Mouse (Mus musculus): ENCODE results near the gene Ptgr1.

The Ptgr1 gene

DNA sequence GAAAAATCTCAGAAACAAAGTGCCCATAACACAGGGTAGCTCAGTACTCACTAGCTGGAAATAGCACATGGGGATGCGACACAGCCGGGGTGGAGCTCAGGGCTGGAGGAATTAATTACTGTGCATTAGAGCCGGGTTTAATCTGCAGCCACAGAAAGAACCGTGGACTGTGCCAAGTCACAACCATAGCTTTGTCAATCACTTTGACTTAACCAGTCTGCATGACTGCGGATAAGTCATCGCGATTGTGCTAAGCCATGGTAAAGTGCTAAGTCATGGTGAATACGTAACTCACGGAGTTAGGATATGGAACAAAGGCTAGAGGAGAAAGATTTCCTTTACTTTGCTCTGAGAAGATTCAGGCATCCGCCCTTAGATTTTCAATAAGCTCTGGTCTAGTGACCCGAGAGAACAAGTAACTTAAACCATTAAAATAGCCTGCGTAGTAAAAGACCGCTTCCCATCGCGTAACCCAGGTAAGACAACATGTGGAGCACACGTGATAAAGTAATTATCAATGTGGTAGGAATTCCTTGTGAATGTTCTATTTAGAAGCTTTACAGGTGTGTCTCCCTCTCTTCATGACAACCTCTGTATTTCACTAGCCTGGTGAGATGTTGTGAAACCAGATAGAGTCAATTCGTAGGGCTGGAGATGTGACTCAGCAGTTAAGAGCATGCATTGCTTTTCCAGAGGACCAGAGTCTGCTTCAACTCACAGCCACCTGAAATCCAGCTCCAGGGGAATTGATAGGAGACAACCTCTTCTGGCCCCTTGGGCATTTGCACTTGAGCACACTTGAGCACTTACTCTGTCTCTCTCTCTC, 3.9 kb upstream of the Ptgr1 start:
- DNase-seq (ENCODE audit: low spot score in 2 of 2): no peak

DNA sequence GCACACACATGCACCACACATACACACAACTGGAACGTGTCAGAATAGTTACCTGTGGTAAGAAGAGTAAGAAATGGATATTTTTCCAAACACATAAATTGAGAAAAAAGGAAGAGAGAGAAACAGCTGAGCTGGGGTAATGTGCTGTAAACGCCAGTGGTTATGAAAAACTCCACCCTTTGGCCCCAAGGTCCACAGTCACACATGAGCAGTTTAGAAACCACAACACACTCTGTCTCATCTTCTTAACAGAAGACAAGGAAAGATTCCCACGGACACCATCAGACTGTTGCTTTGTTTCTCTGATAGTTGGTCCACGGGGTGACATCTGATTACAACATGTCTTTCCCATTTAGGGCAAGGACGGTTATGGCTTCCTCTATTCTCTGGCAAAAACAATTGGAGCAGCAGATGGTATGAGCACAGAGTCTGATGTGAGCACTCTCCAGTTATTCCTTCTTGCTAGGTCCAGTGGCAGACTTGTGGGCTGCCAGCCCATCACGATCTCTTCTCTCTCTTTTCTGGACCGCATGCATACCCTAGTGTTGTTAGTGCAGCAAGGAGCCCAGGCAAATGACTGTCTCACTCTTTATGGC, 2.5 kb upstream of the Ptgr1 start:
- DNase-seq (ENCODE audit: low spot score in 2 of 2): no peak

DNA sequence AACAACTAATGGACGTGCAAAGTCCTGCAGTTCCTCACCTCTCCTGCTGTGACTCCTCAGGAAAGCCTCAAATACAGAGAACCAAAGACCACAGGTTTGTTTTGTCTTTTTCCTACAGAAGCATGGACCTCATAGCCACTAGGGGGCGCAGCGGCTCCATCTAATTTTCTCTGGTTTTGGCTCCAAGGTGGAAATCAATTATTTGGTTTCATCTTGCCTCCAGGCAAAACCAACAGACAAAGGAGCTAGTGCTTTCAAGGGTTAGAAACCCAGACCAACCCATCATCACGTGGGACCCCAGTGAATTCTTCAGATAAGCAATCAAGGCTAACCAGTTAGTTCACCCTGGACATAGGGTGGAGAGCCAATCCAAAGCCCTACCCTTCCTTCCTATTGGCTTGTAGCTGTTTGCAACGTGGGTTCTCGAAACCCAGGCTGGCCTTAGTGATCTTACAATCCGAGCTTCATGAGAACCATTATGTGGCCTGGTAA, 1.7 kb downstream of the Ptgr1 start:
- peak; percentile 83 to 90 for DNase-seq (ENCODE audit: low spot score in 2 of 2)

DNA sequence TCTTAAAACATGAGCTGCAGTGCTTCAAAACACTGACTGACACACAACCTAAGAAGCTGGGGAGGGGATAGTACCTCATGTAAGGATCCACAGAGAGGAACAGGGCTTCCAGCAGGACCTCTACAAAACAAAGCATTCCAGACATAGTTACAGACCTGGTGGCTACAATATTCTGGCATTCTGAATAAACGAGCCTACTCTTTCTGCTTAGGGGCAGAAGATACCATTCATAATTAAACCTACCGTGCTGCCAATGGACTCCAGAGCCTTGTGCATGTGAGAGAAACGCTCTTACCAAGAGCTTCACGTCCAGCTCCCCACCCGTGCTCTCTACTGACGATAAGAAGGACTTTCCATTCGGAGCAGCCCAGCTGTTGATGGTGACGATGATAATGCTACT, 4.1 kb downstream of the Ptgr1 start:
- DNase-seq (ENCODE audit: low spot score in 2 of 2): no peak

DNA sequence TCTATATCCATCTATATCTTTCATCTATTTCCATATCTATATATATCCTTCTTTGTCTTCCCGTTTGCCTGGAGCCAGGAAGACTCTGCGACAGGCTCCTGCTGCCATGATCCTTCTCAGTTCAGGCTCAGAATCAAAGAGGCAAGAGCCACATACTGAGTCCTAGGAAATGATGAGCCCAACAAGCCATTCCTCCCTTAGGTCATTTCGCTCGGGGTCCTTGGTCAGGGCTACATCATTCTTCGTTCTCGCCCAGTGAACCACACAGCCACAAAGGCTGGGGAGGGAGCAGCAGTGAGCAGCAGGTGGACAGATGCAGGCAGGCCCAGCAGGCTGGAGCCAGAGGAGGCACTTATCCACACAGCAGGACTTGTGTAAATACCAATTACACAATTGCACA, 5.5 kb downstream of the Ptgr1 start:
- DNase-seq (ENCODE audit: low spot score in 2 of 2): no peak

DNA sequence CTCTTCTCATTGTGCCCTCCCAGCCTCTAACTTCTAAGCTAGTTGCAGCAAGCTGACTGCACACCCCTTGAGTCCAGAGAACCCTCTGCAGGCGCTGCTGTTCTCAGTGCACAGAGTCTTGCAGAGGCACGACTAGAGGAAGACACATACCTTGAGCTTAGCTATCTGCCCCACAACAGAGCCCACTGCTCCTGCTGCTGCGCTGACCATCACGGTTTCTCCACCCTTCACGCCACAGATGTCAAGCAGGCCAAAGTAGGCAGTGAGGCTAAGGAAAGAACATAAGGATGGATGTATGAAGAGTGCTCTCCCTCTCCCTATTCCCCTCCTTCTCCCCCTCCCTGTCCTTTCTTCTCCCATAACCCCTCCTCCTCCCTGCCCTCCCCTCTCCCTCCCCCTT, 11.2 kb downstream of the Ptgr1 start:
- DNase-seq (ENCODE audit: low spot score in 2 of 2): no peak

DNA sequence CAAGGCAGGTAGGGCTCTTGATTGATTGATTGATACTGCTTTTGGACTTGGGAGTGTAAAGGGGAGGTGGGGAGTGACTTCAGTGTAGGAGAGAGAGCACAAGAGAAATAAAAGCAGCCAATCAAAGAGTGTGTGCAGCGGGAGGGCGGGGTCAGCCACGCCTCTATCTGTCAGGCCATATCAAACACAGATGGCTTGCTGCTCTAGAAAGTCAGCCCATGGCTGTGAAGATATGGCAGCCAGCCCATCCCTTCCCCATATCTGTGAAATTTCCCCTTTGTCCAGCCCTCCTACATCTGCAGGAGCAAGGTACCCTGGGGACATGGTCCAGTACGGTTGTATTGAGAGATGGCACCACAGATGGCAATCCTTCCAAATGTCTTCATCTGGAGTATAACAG, 16.2 kb downstream of the Ptgr1 start:
- peak; percentile 27 to 69 for DNase-seq (ENCODE audit: low spot score in 2 of 2)

DNA sequence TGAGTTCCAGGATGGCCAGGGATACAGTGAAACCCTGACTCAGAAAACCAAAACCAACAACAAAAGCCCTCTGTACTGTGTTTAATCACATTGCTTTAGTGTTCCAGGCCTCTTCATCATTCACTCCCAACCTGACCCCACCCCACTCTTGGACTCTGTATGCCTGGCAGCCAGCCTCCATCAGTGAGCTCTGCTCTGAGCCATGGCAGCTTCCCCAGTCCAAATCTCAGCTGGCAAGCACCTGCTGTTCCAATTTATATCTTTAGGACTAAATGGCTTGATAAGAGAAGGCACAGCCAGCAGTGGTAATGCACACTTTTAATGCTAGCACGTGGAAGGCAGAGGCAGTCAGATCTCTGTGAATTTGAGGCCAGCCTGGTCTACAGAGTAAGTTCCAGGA, 21.8 kb downstream of the Ptgr1 start:
- DNase-seq (ENCODE audit: low spot score in 2 of 2): no peak

DNA sequence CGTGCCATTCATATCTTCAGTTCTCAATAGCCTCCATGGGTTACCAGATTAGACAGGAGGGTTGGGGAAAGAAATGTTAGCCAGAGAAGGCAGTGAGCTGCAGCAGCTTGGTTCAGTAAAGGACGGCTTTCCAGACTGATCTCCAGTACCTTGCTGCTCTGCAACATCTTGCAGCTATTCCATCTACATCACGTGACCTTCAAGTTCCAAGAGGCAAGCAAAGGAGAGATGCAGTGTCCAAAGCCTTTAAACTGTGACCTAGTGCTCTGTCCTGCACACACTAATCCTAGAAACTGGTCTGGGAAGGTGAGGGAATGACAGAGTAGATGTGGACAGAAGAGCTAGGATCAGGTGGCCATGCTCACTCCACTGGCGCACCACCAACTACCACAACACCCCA, 23.6 kb downstream of the Ptgr1 start:
- DNase-seq (ENCODE audit: low spot score in 2 of 2): no peak

DNA sequence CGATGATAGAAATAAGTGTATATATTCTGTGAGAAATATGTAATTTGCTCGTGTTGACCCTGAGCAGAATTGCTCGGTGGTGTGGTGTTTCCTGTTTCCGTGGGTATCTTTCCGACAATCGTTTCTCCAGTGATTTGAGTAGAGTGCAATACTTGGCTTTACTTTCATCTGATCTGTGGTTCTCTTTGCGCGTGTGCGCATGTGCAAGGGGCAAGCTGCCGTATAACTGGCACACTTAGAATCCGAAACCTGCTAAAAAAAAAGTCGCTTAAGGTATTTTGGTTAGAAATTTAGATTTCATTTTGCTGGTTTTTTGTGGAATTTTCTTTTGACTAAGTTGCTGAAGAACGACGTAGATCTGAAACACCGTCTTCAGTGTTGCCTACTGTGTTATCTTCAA, 25.2 kb downstream of the Ptgr1 start:
- no peak for DNase-seq (ENCODE audit: low spot score in 2 of 2)

DNA sequence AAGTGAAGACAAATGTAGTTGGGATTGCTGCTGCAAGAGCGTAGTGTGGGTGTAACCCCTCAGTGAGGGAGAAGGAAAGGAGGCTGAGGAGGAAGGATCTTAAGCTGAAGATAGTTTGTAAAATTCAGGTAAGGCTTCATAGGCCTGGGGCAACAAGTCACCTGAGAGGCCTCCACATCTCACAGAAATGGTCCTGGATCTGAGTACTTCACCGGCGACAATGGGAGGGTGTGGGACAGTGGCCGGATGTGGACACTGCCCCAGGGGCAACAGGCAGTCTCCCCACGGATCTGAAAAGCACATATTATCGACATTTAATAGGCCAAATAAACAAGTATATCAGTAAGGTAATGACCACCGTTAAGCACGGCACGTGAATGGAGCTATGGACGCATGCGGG, 34.3 kb downstream of the Ptgr1 start:
- DNase-seq (ENCODE audit: low spot score in 2 of 2): no peak

DNA sequence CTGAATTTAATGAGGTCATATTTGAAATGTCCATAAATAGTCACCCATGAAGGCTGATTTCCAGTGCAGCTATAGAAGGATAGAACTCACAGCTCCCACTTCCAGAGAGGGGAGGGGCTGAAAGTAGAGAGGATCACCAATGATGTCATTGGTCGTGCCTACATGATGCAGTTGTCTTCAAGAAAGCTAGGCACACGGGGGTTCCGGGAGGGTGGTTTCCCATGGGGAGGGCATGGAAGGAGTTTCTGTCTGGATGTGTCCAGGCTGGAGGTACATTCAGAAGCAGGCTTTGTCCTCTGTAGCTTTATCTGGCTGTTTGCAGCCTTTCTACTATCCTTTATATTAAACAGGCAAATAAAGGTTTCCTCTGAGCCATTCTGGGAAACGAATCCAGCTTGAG, 38.5 kb downstream of the Ptgr1 start:
- no peak for DNase-seq (ENCODE audit: low spot score in 2 of 2)

DNA sequence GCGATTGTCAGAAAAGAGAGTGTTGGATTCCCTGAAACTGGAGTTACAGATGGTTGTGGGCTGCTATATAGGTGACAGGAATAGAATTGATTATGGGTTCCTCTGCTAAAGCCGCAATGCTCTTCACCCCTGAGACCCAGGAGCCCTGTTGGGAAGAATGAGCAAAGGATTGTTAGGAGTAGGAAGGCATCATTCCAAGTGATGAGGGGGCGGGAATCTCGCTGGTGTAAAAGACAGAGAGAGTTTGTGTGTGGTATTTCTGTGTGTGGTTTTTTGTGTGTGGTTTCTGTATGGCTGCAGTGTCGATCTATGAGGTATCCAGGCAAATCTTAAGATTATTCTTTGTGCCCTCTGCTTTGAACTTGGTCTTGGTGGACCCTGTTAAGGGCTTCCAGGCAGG, 42.2 kb downstream of the Ptgr1 start:
- DNase-seq (ENCODE audit: low spot score in 2 of 2): no peak

DNA sequence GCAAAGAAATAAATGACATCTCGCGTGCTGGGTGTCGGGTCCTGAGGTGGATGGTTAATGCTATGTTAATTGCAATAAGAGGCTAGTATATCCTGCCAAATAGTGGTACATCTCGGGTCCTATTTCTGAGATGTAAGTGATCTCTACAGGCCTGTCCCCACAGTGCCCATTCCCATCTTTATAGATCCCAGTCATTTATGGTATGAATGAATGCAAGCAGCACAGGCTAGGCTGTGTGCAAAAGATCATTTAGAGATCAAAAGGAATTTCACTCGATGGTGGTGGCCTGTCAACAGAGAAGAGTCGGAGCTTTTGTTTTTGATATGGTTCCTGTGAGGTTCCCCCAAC, 42.7 kb downstream of the Ptgr1 start:
- DNase-seq (ENCODE audit: low spot score in 2 of 2): no peak

DNA sequence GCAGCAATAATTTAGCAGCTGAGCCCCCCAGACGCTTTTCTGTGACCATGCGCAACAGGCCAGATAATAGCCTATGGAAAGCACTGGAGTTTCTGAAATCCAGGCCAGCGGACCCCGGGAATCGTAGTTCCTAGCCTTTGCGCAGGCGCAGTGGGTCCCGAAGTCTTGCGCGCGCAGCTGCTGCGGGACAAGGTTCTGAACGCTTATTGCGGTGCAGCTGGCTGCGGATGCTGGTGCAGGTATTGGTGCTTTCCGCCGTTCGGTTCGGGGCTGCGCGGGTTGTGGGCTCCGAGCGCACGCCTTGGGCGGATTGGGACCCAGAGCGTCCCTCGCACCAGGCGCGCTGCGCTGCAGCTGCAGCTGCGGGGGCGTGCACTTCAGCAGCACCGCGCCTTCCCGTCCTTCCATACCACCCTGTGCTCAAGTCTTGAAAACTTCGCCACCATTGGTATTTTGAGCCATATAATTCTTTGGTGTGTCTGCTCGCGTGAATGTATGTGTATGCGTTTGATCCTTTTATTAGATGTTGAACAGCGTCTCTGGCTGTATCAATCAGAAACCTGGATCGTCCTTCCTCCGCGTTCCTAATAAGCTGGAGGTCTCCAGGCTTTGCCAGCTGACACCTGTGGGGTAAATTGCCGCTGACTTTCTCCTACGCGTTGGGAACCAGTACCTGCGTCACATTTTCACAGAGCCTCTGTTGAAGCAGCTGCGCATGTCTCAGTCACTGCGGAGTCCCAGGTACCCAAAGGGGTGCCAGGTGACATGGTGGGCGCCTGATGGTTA, 43.3 kb downstream of the Ptgr1 start, which contains the start of gene Zkscan16:
Zkscan16 (plus strand) TSS at position 209 of the 786 bp plus-strand sequence.
- DNase-seq (ENCODE audit: low spot score in 2 of 2): peak; percentile 38 to 71

DNA sequence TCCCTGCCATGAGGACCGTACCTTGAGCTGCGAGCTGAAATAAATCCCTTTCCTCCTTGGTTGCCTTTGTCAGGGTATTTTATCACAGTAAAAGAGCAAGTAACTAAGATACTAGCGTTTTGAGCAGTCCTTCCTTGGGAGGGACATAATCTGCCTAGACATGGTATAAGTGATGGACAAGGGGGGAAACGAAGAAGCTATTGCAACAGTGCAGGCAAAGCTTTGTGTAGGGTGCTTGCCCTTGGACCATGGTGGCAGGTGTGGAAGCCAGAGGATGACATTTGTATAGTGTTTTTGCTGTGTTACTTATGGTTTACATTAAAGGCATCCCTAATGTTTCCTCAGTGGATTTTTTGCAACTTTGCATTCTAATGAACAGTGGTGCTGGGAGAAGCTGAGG, 44.0 kb downstream of the Ptgr1 start:
- no peak for DNase-seq (ENCODE audit: low spot score in 2 of 2)

DNA sequence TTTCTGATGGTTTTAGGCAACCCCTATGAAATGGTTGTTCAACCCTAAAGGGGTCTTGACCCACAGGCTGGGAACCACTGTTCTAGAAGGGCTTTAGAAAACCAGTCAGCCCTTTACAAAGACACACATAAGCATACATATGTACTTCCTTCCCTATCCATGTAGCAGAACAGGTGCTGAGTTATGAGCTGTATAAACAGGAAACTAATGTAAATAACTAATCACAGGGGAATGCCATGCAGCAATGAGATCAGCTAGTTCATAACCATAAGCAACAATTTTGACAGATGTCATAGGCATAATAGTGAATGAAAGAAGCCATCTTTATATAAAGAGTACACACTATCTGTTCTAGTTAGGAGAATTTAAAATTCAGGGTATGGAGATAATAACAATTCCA, 45.3 kb downstream of the Ptgr1 start:
- no peak for DNase-seq (ENCODE audit: low spot score in 2 of 2)

DNA sequence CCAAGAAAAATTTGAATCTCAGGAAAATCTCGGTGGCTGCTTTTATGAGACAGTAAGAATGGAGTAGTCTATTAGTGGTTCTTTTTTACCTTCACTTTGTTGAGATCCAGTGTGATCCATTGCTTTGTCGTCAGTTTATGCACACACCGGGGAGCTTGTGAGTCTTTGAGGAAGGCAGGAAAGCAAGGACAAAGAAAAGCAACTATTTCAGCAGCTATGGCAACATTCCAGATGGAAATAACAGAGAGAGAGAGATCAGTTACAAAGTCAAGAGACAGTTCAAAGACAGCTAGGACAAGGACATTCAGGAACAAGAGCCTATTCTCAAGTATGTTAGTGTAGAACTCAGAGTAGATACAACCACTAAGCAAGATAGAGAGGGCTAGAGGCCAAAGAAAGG, 51.1 kb downstream of the Ptgr1 start:
- DNase-seq (ENCODE audit: low spot score in 2 of 2): no peak

DNA sequence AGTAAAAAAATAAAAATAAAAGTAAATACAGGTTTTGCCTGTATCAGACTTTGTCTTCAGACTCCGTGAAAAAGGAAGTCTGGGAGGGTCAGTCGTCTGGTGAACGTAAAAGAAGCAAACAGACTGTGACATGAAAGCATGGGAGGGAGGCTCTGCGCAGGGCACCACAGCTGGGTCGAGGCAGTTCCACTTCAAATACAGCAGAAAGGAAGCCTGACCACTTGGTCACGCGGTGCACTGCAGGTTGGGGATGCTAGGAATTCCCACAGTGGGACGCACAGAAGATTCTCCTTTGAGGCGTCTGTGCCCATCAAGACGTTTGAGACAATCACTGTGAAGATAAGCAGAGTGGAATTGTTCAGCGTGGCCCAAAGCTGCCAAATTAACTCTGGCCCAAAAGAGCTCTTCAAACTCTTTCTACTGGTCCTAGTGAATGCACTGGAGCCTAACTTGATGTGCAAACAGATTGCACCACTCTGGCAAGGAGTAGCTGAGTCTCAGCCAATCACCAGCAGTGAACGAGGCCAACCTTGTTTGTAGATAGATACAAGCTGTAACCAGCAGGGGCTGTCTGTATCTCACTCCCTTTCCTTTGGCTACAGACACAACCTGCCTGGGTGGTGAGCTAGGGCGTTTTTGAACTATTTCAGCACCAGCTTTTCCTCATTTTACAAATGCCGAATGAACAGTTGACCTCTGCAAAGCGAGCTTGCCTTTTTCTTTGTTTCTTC, 52.0 kb downstream of the Ptgr1 start:
- DNase-seq (ENCODE audit: low spot score in 2 of 2): peak in 1 of 2 experiments; percentile 37

DNA sequence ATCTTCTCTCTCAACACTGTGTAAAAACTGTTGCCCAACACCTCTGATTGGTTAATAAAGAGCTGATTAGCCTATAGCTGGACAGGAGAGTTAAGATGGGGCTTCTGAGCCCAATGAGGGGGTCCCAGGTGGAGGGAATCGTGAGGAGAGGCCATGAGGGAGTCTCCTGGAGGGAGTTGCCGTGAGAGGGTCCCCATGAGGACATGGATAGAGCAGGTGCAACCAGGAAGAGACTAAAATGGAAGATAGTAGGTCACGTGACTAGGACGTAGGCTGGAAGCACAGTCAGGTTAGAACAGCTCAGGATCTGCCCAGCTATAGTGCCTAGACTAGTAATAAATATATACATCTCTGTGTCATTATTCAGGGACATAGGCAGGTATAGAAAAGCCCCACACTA, 52.6 kb downstream of the Ptgr1 start:
- DNase-seq (ENCODE audit: low spot score in 2 of 2): no peak

DNA sequence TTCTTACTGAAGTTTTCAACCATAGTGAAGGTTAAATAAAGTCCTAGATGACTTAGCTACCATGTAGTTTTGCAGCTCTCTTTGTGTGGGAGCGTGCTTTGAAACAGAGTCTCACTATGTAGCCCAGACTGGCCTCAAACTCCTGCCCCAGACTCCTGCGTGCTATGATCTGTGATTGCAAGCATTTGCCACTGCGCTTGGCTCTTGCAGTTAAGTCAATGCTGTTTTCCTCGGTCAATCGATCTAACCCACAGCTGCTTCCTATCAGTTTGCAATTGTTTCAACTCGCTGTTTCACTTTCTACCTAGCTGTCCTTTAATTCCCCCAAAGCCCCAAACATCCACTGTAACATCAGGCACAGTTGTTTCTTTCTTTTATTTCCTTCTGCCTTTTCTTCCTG, 54.4 kb downstream of the Ptgr1 start:
- DNase-seq (ENCODE audit: low spot score in 2 of 2): no peak

DNA sequence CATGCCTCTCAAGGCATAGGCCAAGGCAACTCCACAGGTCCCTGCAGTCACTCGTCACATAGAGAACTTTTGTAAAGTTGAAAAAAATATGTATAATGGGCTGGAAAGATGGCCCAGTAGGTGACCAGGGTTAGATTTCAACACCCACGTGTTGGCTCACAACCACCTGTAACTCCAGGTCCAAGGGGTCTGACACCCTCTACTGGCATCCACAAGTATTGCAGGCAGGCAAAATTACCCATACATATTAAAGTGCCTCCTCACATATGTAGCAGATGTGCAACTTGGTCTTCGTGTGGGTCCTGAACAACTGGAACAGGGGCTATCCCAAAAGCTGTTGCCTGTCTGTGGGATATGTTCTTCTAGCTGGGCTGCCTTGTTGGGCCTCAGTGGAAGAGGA, 59.3 kb downstream of the Ptgr1 start:
- DNase-seq (ENCODE audit: low spot score in 2 of 2): peak in 1 of 2 experiments; percentile 24
